Mouse (Mus musculus): ENCODE data around the gene Lsm2. TPM values are rescaled to one million over a fixed set of nuclear protein-coding genes. Genes with fewer than 3 reads are reported as not detected.
A peak's percentile ranks its signal among the peaks of the same experiment; 100 is the strongest.
"Not testable (repeated sequence)": the region's sequence is repeated elsewhere in the genome, so short reads cannot be mapped to it uniquely, and the experiment has no call there.

Gene Lsm2
- polyA plus RNA-seq, 1 experiment from 2014 or later = 278 TPM

DNA sequence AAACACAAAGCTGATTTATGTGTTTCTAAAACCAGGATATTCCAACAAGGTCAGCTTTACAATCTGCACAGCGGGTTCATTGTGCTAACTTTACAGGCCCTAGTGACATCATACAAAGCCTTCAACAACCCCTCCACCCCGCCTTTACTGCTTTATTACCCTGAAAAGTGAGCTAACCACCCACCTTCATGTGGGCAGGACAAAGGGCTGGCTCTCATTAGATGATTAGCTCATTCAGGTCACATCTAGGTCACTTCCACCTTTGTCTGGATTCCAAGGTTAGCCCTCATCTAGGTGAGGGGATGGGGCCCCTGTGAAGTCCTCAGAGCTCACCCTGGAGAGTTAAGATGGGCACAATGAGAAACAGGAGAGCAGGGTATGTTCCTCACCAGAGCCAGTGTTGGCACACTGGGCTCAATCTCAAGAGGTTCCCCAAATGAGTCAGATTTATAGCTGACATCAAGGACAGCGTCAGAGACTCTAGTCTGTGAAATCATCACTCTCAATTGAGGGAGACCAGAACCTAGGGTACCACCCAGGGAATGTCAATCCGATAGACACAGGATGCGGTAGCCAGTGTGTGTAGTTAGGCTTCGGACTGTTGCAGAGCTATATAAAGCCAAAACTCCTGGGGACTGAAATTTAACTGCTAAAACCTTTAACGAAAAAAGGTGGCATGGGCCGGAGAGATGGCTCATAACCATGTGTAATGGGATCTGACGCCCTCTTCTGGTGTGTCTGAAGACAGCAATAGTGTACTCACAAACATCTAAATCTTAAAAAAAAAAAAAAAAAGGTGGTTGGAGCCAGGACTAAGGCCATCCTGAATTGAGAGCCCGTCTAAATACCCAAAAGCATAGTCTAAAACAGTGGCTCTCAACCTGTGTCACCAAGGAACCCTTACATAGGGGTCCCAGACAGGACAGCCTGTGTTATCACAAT is 30.9 kb upstream of the Lsm2 start:
- peaks cover 15% of the 10 kb centered on the region for H3K27me3 ChIP-seq (ENCODE audit: insufficient read depth, poor library complexity, severe bottlenecking)
- 38% methylated on average over 10 of the region's 10 CpGs for WGBS
- peaks cover 25% of the 10 kb centered on the region for H3K36me3 ChIP-seq
- peak overlapping the region; percentile 99 for H3K4me3 ChIP-seq
- H3K27ac ChIP-seq = peak overlapping the region; percentile 99
- no peaks in the 10 kb centered on the region for H3K9me3 ChIP-seq
- H3K4me1 ChIP-seq (replicated peaks) = peaks cover 12% of the 10 kb centered on the region
- no peak for DNase-seq (ENCODE audit: low spot score)

DNA sequence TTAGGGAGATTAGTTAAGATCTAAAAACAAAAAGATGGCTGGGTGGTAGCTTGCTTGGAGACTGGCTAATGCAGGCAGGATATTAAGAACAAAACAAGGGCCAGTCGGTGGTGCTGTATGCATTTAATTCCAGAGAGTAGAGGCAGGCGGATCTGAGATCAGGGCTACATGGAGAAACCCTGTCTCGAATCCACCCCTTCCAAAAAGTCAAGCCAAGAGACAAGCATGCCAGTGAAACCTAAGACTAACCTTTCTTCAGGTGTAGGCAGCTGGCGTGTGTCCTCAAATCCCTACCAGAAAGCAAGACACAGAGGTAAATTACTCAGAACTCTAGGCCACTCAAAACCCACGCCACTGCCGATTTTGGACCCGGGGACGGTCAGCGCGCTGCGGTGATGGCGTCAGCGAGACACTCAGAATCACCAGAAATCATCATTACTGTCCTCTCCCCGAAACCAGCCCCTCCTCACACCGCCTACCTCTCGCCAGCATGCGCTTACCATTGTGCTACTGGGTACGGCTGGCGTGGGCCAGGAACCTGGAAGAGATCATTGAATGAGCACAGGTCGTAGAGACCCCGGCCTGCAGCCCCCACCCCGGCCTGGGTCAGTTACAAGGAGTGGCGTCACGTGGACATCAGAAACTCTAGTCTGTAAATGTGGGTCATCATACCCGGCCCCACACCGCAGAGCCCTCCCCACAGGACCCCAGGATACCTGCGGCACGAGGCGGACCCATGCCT is 29.9 kb upstream of the Lsm2 start:
- H3K4me1 ChIP-seq (replicated peaks) = peaks cover 12% of the 10 kb centered on the region
- H3K27me3 ChIP-seq (ENCODE audit: insufficient read depth, poor library complexity, severe bottlenecking) = peaks cover 25% of the 10 kb centered on the region
- DNase-seq (ENCODE audit: low spot score) = no peak
- no peaks in the 10 kb centered on the region for H3K9me3 ChIP-seq
- peak overlapping the region; percentile 99 for H3K4me3 ChIP-seq
- WGBS = under 1% methylated on average over 29 of the region's 29 CpGs
- H3K36me3 ChIP-seq = peaks cover 25% of the 10 kb centered on the region
- H3K27ac ChIP-seq = peak overlapping the region; percentile 99

GRCm38 (mm10) chr17:34952378-34953040 is 29.2 kb upstream of the Lsm2 start:
- H3K27me3 ChIP-seq (ENCODE audit: insufficient read depth, poor library complexity, severe bottlenecking) = peaks cover 31% of the 10 kb centered on the region

DNA sequence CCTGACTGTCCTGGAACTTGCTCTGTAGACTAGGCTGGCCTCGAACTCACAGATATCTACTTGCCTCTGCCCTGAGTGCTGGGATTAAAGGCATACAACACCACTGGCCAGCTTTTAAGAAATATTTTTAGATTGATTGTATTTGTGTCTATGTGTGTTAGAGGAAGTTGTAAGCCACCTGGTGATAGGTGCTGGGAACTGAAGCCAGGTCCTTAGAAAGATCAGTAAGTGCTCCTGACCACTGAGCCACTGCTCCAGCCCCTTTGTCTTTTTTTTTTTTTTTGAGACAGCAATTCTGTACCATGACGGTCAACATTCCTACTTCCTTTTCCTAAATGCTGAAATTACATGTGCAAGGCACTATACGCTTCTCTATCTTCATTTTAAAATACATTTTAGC is 28.4 kb upstream of the Lsm2 start:
- no peak for DNase-seq (ENCODE audit: low spot score)
- Histone ChIP-seq H3K27me3 (ENCODE audit: insufficient read depth, poor library complexity, severe bottlenecking) (peaks cover 35% of the 10 kb centered on the region), H3K9me3 (no peaks in the 10 kb centered on the region), H3K27ac (peak overlapping the region; percentile 99), H3K4me3 (peak overlapping the region; percentile 99), H3K4me1 (replicated peaks) (peaks cover 12% of the 10 kb centered on the region), H3K36me3 (peaks cover 25% of the 10 kb centered on the region)
- 90% methylated on average over 3 of the region's 3 CpGs for WGBS

More at GRCm38 (mm10) chr17:34952378-34953040, 29.2 kb upstream of the Lsm2 start:
- Histone ChIP-seq H3K4me1 (replicated peaks) (peaks cover 12% of the 10 kb centered on the region), H3K4me3 (peak overlapping the region; percentile 99), H3K36me3 (peaks cover 25% of the 10 kb centered on the region), H3K27ac (peak overlapping the region; percentile 99), H3K9me3 (no peaks in the 10 kb centered on the region)
- WGBS = under 1% methylated on average over 23 of the region's 23 CpGs
- DNase-seq (ENCODE audit: low spot score) = peak; percentile 86

DNA sequence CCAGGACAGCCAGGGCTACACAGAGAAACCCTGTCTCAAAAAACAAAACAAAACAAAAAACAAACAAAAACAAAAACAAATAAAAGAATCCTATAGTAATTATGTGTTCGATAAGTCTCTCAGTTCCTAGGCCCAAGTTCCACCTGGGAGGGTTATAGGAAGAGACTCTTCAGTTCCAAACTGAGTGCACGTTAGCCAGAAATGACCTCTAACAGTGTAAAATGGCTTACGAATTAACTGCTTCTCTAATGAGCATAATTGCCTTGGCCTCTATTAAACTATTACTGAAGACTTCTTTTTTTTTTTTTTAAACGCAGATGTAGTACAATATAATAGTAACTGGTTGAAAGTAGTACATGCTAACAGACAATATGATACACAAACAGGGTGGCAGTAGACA is 27.8 kb upstream of the Lsm2 start:
- Histone ChIP-seq H3K27me3 (ENCODE audit: insufficient read depth, poor library complexity, severe bottlenecking) (peaks cover 35% of the 10 kb centered on the region), H3K4me3 (no peak overlapping the region), H3K27ac (no peak overlapping the region), H3K4me1 (replicated peaks) (peaks cover 12% of the 10 kb centered on the region), H3K9me3 (no peaks in the 10 kb centered on the region), H3K36me3 (peaks cover 25% of the 10 kb centered on the region)
- WGBS = 91% methylated on average over 4 of the region's 4 CpGs
- DNase-seq (ENCODE audit: low spot score) = no peak

GRCm38 (mm10) chr17:34954831-34955230 is 26.8 kb upstream of the Lsm2 start:
- WGBS = 75% methylated on average over 4 of the region's 4 CpGs
- peaks cover 19% of the 10 kb centered on the region for H3K36me3 ChIP-seq

GRCm38 (mm10) chr17:34955884-34956283 is 25.8 kb upstream of the Lsm2 start:
- Histone ChIP-seq H3K4me3 (no peak overlapping the region), H3K27ac (no peak overlapping the region), H3K9me3 (no peaks in the 10 kb centered on the region), H3K36me3 (peaks cover 9% of the 10 kb centered on the region), H3K27me3 (ENCODE audit: insufficient read depth, poor library complexity, severe bottlenecking) (peaks cover 43% of the 10 kb centered on the region), H3K4me1 (replicated peaks) (peaks cover 16% of the 10 kb centered on the region)
- DNase-seq (ENCODE audit: low spot score) = no peak
- 78% methylated on average over 3 of the region's 3 CpGs for WGBS

More at GRCm38 (mm10) chr17:34954831-34955230, 26.8 kb upstream of the Lsm2 start:
- H3K27me3 ChIP-seq (ENCODE audit: insufficient read depth, poor library complexity, severe bottlenecking) = peaks cover 35% of the 10 kb centered on the region
- peaks cover 18% of the 10 kb centered on the region for H3K4me1 ChIP-seq (replicated peaks)
- no peak overlapping the region for H3K27ac ChIP-seq
- no peak for DNase-seq (ENCODE audit: low spot score)
- H3K9me3 ChIP-seq = no peaks in the 10 kb centered on the region
- no peak overlapping the region; the same call in 1 of the 2 replicates for H3K4me3 ChIP-seq

DNA sequence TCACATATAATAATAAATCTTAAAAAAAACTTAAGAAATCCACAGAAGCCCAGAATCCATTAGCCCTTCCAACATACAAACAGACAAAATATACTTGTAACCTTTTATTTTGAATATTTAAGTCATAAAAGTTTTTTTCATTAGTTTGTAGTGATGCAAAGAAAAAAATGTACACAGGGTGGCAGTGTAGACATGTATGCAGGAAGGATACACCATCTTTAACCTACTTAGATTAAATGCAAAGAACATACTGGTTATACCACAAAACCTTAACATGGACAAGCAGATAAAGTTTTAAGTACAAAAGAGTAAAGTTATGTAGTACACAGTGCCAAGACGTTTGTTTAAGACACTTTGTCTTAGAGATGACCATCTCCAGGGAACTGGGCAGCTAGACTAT is 25.3 kb upstream of the Lsm2 start:
- peaks cover 4% of the 10 kb centered on the region for H3K36me3 ChIP-seq
- peaks cover 47% of the 10 kb centered on the region for H3K27me3 ChIP-seq (ENCODE audit: insufficient read depth, poor library complexity, severe bottlenecking)
- no peak for DNase-seq (ENCODE audit: low spot score)
- H3K4me3 ChIP-seq = no peak overlapping the region
- no peak overlapping the region for H3K27ac ChIP-seq
- no peaks in the 10 kb centered on the region for H3K9me3 ChIP-seq
- 50% methylated on average over 1 of the region's 1 CpGs for WGBS
- H3K4me1 ChIP-seq (replicated peaks) = peaks cover 12% of the 10 kb centered on the region

DNA sequence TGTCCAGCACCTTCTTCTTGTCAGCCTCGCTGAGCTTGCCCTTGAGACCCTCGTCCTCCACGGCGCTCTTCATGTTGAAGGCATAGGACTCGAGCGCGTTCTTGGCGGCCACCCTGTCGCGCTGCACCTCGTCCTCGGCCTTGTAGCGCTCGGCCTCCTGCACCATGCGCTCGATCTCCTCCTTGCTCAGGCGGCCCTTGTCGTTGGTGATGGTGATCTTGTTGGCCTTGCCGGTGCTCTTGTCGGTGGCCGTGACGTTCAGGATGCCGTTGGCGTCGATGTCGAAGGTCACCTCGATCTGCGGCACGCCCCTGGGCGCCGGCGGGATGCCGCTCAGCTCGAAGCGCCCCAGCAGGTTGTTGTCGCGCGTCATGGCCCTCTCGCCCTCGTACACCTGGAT is 24.4 kb upstream of the Lsm2 start:
- DNase-seq (ENCODE audit: low spot score); H3K4me3 ChIP-seq: not testable (repeated sequence)

GRCm38 (mm10) chr17:34957966-34958365 is 23.7 kb upstream of the Lsm2 start:
- 32% methylated on average over 35 of the region's 40 CpGs for WGBS
- not testable (repeated sequence) for H3K27ac ChIP-seq; DNase-seq (ENCODE audit: low spot score); H3K9me3 ChIP-seq; H3K36me3 ChIP-seq; H3K4me3 ChIP-seq
- H3K27me3 ChIP-seq (ENCODE audit: insufficient read depth, poor library complexity, severe bottlenecking) = peaks cover 62% of the 10 kb centered on the region
- H3K4me1 ChIP-seq (replicated peaks) = peaks cover 12% of the 10 kb centered on the region

More for the DNA sequence above, 24.4 kb upstream of the Lsm2 start:
- not testable (repeated sequence) for H3K36me3 ChIP-seq, H3K9me3 ChIP-seq, H3K27ac ChIP-seq
- H3K27me3 ChIP-seq (ENCODE audit: insufficient read depth, poor library complexity, severe bottlenecking) = peaks cover 57% of the 10 kb centered on the region
- WGBS = 19% methylated on average over 40 of the region's 40 CpGs
- H3K4me1 ChIP-seq (replicated peaks) = peaks cover 12% of the 10 kb centered on the region

DNA sequence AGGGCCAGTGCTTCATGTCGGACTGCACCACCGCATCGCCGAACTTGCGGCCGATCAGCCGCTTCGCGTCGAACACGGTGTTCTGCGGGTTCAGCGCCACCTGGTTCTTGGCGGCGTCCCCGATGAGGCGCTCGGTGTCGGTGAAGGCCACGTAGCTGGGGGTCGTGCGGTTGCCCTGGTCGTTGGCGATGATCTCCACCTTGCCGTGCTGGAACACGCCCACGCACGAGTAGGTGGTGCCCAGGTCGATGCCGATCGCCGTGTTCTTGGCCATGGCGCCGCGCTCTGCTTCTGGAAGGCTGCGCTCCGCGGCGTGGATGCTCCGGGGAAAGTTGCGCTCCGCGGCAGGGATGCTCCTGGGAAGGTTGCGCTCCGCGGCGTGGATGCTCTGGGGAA is 22.9 kb upstream of the Lsm2 start:
- H3K9me3 ChIP-seq; H3K36me3 ChIP-seq; H3K27ac ChIP-seq; DNase-seq (ENCODE audit: low spot score): not testable (repeated sequence)
- peak overlapping the region; percentile 64 for H3K4me3 ChIP-seq
- peaks cover 70% of the 10 kb centered on the region for H3K27me3 ChIP-seq (ENCODE audit: insufficient read depth, poor library complexity, severe bottlenecking)
- peaks cover 12% of the 10 kb centered on the region for H3K4me1 ChIP-seq (replicated peaks)
- WGBS = 2% methylated on average over 34 of the region's 47 CpGs

DNA sequence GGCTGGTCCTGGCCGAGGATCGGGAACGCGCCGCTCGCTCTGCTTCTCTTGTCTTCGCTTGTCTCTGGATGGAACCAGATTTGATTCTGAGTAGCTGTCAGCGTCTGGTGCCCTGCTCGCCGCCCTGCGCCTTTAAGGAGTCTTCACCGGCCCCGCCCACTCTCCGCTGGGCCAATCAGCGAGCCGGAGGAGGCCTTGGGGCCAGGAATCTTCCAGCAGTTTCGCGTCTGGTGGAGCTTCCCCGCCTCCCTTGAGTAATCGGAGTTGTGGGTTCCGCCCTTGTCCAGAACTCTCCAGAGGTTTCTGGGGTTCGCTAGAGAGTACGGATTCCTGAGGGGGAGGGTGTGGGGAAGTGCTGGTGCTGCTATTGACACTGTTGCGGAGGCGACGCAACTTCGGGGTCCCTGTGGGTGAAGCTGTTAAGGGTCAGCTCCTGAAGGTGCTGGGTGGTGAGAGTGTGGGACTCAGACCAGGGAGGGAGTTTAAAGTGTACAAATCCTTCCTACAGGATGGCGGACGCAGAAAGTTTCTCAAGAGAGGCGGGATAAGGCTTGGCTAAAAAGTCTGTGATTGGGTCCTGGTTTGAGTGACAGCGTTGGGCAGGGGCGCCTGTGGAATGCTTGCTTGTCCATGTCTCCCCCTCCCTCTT is 22.4 kb upstream of the Lsm2 start, which contains the start of gene Hspa1b:
TSS of gene Hspa1b (minus strand) at position 109 of the 649 bp plus-strand sequence.
- H3K36me3 ChIP-seq, H3K9me3 ChIP-seq: not testable (repeated sequence)
- H3K4me1 ChIP-seq (replicated peaks) = peaks cover 12% of the 10 kb centered on the region
- H3K27ac ChIP-seq = peak within 1 kb of the TSS; percentile 91
- peak; percentile 81 for DNase-seq (ENCODE audit: low spot score)
- H3K27me3 ChIP-seq (ENCODE audit: insufficient read depth, poor library complexity, severe bottlenecking) = peaks cover 72% of the 10 kb centered on the region
- H3K4me3 ChIP-seq = peak within 1 kb of the TSS; percentile 64
- under 1% methylated on average over 31 of the region's 32 CpGs for WGBS

Data from hindbrain, embryonic 10.5 days (tissue).